Mouse (Mus musculus) testis, adult 2 months (tissue): ENCODE measurements around the gene Gm10188.

ENCODE experiments used
- CTCF ChIP-seq: fragments of 200-500 bp; IDR thresholded peaks from 2 replicates; pipeline ENCODE4 v1.5.1; 2012; ENCODE audit warnings: low read depth, mild to moderate bottlenecking, inconsistent platforms, low read length, moderate library complexity; ENCODE audit not compliant: control insufficient read depth, insufficient read depth, insufficient replicate concordance
- POLR2A ChIP-seq: fragments of 200-500 bp; IDR thresholded peaks from 2 replicates; pipeline ENCODE4 v1.6.1; 2012; ENCODE audit warnings: low read depth, mild to moderate bottlenecking, inconsistent platforms, low read length, moderate library complexity; ENCODE audit not compliant: control insufficient read depth

DNA sequence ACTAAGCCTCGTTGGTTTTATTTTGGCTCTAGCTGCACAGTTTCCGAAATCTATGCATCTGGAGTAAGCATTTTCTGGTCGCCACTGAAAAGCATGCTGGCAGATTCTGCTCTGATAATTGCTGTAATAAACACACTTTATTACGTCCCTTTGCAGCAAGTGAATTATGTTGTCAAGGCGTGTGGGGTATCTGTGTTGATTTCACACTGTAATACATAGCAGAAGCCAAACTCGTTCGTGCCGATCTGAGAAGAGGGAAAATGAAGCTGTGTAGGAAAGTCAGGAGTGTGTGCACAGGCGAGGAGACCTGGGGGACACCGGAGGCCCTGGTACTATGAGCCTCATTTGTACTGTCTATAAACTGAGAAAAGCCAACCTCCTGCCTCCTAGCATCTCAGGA is 20.2 kb downstream of the Gm10188 start:
- TF ChIP-seq CTCF (no peak), POLR2A (no peak)
